Mouse (Mus musculus): ENCODE data around the gene 2010109A12Rik.

GRCm38 (mm10) chr5:93168654-93169053 lies 37.7 kb upstream of the 2010109A12Rik start:
- TF ChIP-seq CTCF (IDR thresholded peaks at IDR 0.05; ENCODE audit: extremely low read depth, insufficient read depth, low read length), result no peak
- TF ChIP-seq POLR2A (IDR thresholded peaks at IDR 0.05; ENCODE audit: extremely low read depth, insufficient read depth, low read length), result no peak

Data from cortical plate, adult 2 months (tissue).